Mouse (Mus musculus) v-Abl transformed pro-B cells (cell line): ENCODE data around the gene Hspa12a.

ENCODE experiments used
- in situ Hi-C, 2 experiments: fragments of 400-800 bp; cut with MboI; formaldehyde crosslinking; loops; one replicate each; pipeline ENCODE4 v1.15.1; 2025; ENCODE audit not compliant: unreplicated experiment in 2 of 2

The Hspa12a gene

GRCm38 (mm10) chr19:58767329-58767728 is 176.1 kb downstream of the Hspa12a start:
- in situ Hi-C loops: no loop called here

DNA sequence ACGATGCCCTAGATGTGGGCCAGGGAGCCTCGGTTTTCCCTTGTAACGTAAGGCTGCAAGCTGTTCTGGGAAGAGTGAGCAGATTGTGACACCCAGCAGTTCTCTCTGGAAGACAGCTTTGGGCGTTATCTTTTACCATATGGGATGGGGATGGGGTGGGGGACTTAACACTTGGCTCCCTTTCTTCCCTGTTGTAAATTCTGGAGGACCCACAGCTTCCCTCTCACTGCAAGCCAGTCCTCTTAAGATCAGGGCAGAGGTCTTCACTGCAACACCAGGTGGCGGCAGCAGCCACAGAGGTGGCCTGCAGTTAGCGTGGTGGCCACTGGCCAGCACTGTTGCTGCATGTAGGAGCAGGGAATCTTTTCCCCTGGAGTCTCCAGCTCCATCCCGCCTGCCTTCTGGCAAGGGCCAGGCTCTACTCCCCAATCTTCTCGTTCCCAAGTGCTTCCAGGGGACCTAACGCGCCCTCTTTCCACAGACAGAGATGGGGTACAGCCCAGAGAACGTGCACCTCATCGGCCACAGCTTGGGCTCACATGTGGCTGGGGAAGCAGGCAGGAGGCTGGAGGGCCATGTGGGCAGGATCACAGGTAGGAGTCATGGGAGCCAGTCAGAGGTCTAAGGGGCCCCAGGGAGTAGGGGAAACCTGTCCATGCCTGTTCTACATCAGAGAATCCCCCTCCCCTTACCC is 180.5 kb downstream of the Hspa12a start:
- in situ Hi-C loops: no loop called here

DNA sequence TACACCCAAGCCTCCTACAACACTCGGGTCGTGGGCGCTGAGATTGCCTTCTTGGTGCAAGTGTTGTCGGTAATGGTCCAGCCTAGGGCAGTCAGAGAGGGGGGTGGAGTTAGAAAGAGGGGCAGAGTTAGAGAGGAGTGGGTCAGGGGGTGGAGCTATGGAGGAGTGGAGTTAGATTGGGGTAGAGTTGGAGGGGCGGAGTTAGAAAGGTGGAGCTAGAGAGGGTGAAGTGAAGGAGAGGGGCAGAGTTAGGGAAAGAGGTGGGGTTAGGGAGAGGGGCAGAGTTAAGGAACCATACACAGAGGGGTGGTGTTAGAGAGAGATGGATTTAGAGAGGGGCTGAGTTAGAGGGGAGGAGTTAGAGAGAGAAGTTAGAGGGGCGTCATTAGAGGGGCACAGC is 181.1 kb downstream of the Hspa12a start:
- in situ Hi-C loops: no loop called here

- in situ Hi-C loops: no loop called here
Measured at GRCm38 (mm10) chr19:58759423-58759822, 184.0 kb downstream of the Hspa12a start, which contains the start of gene Pnliprp2. TSS of gene Pnliprp2 (plus strand) at chr19:58759719.

DNA sequence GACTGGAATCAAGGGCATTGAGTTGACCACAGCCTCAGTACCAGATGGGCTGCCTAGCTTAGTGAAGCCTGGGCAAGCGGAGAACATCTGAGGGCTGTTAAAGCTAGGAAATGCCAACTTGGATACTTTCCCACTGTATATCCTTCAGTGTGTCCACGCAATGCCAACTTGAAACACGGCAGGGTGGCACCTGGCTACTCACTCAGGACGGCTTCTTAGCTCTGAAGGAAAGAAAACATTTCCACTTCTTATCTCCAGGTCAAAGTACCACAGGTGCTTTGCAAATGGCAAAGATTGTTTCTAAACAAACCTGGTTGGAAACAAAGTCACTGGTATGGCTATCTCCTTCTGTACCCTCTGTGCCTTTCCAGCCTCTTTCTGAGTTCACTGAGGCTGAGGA is 184.6 kb downstream of the Hspa12a start:
- in situ Hi-C loops: no loop called here

DNA sequence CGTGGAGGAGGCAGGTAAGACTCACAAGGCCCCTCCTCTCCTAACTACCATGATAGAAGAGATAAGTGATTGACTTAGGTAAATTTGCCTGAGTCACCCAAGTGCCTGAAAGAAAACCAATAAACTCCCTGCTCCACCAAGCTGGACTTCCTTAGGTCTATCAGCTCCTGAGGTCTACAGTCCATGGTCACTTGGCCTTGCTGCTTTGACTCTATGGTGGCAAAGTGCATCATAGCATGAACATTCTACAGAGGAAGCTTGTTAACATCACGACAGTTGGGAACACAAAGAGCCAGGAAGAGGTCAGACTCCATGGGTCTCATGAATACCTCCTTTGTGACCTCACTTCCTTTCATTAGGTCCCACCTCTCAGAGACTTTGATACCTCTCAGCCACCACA is 191.9 kb downstream of the Hspa12a start:
- in situ Hi-C loops: no loop called here

DNA sequence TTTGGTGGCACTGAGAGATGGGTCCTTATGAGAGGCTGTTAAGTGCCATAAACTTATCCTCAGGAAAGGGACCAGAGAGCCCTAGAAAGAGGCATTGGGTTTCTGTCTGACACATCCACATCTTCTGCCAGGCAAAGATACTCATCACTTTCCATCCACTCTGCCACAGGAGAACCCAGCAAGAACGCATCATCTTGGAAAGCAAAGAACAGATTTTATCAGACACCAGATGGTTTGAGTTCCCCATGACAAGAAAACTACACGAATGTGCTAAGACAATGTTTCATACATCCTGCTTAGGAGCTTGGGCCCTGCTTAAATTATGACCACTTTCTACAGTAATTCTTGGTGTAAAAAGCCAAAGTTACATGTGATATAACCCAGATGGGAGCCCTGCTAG is 192.6 kb downstream of the Hspa12a start:
- in situ Hi-C loops: no loop called here

- in situ Hi-C loops: no loop called here
Measured at GRCm38 (mm10) chr19:58747498-58748000, 195.9 kb downstream of the Hspa12a start.
